Mouse (Mus musculus) left cerebral cortex, postnatal 4 days (tissue): ENCODE results near the gene Scn11a. TPM values are rescaled to one million over a fixed set of nuclear protein-coding genes. Genes with fewer than 3 reads are reported as not detected.

Experiments
- DNase-seq: peaks from one replicate; pipeline ENCODE4 v3.0.0-alpha.2; 2022
- intact Hi-C: fragments of 180-260 bp; cut with DNase I; formaldehyde crosslinking; loops from one replicate; pipeline ENCODE4 v1.15.1; 2025
- total RNA-seq, 2 experiments: library from RNA; stranded (reverse); gene quantifications; 2 replicates each; pipeline ENCODE4 v1.2.3; 2021

The Scn11a gene
- total RNA-seq, 2 experiments from 2014 or later = 0.24 to 0.38 TPM

GRCm38 (mm10) chr9:119801460-119801859, 23.8 kb downstream of the Scn11a start:
- intact Hi-C loops = loop anchor here (10.0 kb wide), 1 partner anchor 83 kb away; no protein-coding TSS in a partner anchor
- no peak for DNase-seq

GRCm38 (mm10) chr9:119796791-119797190, 28.5 kb downstream of the Scn11a start:
- no peak for DNase-seq
- intact Hi-C loops = no loop called here

GRCm38 (mm10) chr9:119795254-119795912, 29.9 kb downstream of the Scn11a start:
- intact Hi-C loops = no loop called here
- no peak for DNase-seq

- intact Hi-C loops = no loop called here
- no peak for DNase-seq
Observed at GRCm38 (mm10) chr9:119794470-119794869, 30.8 kb downstream of the Scn11a start.

- peak; percentile 56 for DNase-seq
Observed at GRCm38 (mm10) chr9:119792505-119792904, 32.8 kb downstream of the Scn11a start.

GRCm38 (mm10) chr9:119780901-119781300, 44.4 kb downstream of the Scn11a start:
- no peak for DNase-seq
- intact Hi-C loops = no loop called here

More at GRCm38 (mm10) chr9:119792505-119792904, 32.8 kb downstream of the Scn11a start:
- intact Hi-C loops = no loop called here

GRCm38 (mm10) chr9:119776661-119777060, 48.6 kb downstream of the Scn11a start:
- intact Hi-C loops = no loop called here
- no peak for DNase-seq

GRCm38 (mm10) chr9:119768585-119768984, 56.7 kb downstream of the Scn11a start:
- DNase-seq = peak; percentile 27
- intact Hi-C loops = no loop called here

GRCm38 (mm10) chr9:119760226-119760625, 65.0 kb downstream of the Scn11a start:
- no peak for DNase-seq
- intact Hi-C loops = no loop called here

- intact Hi-C loops = no loop called here
- no peak for DNase-seq
Observed at GRCm38 (mm10) chr9:119759457-119759856, 65.8 kb downstream of the Scn11a start.

- intact Hi-C loops = loop anchor here (1.0 kb wide), 1 partner anchor 291 kb away; no protein-coding TSS in a partner anchor
- DNase-seq = peak; percentile 19
Observed at GRCm38 (mm10) chr9:119751507-119751906, 73.7 kb downstream of the Scn11a start.

GRCm38 (mm10) chr9:119749112-119749511, 76.1 kb downstream of the Scn11a start:
- intact Hi-C loops = no loop called here
- DNase-seq = no peak

- intact Hi-C loops = no loop called here
- DNase-seq = no peak
Observed at GRCm38 (mm10) chr9:119743900-119744299, 81.4 kb downstream of the Scn11a start.

- DNase-seq = no peak
- intact Hi-C loops = no loop called here
Observed at GRCm38 (mm10) chr9:119743312-119743711, 81.9 kb downstream of the Scn11a start.

- intact Hi-C loops = no loop called here
- DNase-seq = no peak
Observed at GRCm38 (mm10) chr9:119741101-119741786, 84.0 kb downstream of the Scn11a start.

GRCm38 (mm10) chr9:119728412-119729097, 96.7 kb downstream of the Scn11a start:
- no peak for DNase-seq
- intact Hi-C loops = no loop called here

GRCm38 (mm10) chr9:119726990-119727389, 98.3 kb downstream of the Scn11a start:
- intact Hi-C loops = no loop called here
- DNase-seq = no peak

GRCm38 (mm10) chr9:119725293-119725862, 99.9 kb downstream of the Scn11a start:
- peak; percentile 11 for DNase-seq
- intact Hi-C loops = no loop called here

GRCm38 (mm10) chr9:119719222-119719621, 106.0 kb downstream of the Scn11a start, which contains the start of gene Scn10a:
Gene Scn10a (minus strand): TSS chr9:119719322.
- DNase-seq = no peak
- intact Hi-C loops = no loop called here

GRCm38 (mm10) chr9:119706700-119707099, 118.6 kb downstream of the Scn11a start:
- intact Hi-C loops = no loop called here
- DNase-seq = peak; percentile 31
